ENCODE assay signal across 12 mouse cellular contexts in genomic region chr2:3717268-3717667, GRCm38 (mm10).
DNase-seq lines count a peak whose midpoint lies in the region; ATAC-seq lines count a peak whose summit lies in the region.
"Had no signal": no experiment of that assay in that cellular context is flagged by ENCODE, and none has a peak within 500 bp of the region (broad histone marks: within the 10 kb centered on the region; RNA-seq: fewer than 3 reads in every experiment).

No protein-coding gene starts in this region.

- H3K9me3 ChIP-seq in heart, embryonic 15.5 days (replicated peaks) = no peaks in the 10 kb centered on the region
- no peaks in the 10 kb centered on the region for H3K9me3 ChIP-seq in limb, embryonic 10.5 days (replicated peaks)
- H3K9me3 ChIP-seq: neural tube, embryonic 13.5 days had no signal

- peaks cover 50% of the 10 kb centered on the region for H3K4me1 ChIP-seq in heart, embryonic 15.5 days (replicated peaks)
- H3K4me1 ChIP-seq in limb, embryonic 10.5 days = peaks cover 27% of the 10 kb centered on the region

- 0 out of 2 replicates have a peak overlapping the region, but pooled peaks have one; percentile 2 for H3K27ac ChIP-seq in heart, embryonic 15.5 days
- H3K27ac ChIP-seq in limb, embryonic 10.5 days = no peak overlapping the region
- H3K27ac ChIP-seq: hindbrain, postnatal 0 days; macrophage; neural tube, embryonic 13.5 days had no signal

- ATAC-seq in heart, embryonic 15.5 days (replicated peaks; ENCODE audit: insufficient number of reproducible peaks, insufficient read depth, low FRiP score, low read depth) = no peak
- peak; percentile 2 for ATAC-seq in activated CD4-positive, CD25-positive, alpha-beta regulatory T cell, adult 4 months
- ATAC-seq in megakaryocyte progenitor cell, adult 5-6 weeks (replicated peaks; ENCODE audit: poor library complexity) = peak; percentile 18; the same call in 1 of the 2 replicates
- ATAC-seq: forebrain, embryonic 16.5 days; hindbrain, postnatal 0 days had no signal

- intact Hi-C loops in heart, postnatal 25 days (cut with DNase I) = loop anchor here (10.0 kb wide), 1 partner anchor 48 kb away; no protein-coding TSS in a partner anchor

- no peak overlapping the region for H3K4me3 ChIP-seq in heart, embryonic 15.5 days
- H3K4me3 ChIP-seq in limb, embryonic 10.5 days = no peak overlapping the region
- H3K4me3 ChIP-seq: neural tube, embryonic 13.5 days had no signal

- H3K4me2 ChIP-seq in heart, embryonic 15.5 days = peak overlapping the region; percentile 7; the same call in 1 of the 2 replicates
- H3K4me2 ChIP-seq: neural tube, embryonic 13.5 days had no signal

- WGBS in heart, embryonic 15.5 days = 44% methylated on average over 5 of the region's 5 CpGs
- WGBS in limb, embryonic 10.5 days = 77% methylated on average over 5 of the region's 5 CpGs

- H3K9ac ChIP-seq in heart, embryonic 15.5 days = no peak overlapping the region
- H3K9ac ChIP-seq: neural tube, embryonic 13.5 days had no signal

- no peak for DNase-seq in heart, postnatal 25 days (ENCODE audit: low spot score)
- DNase-seq in 416B (ENCODE audit: low read depth) = peak; percentile 51
- DNase-seq in left cerebral cortex, adult 9 months (ENCODE audit: low spot score in 2 of 2) = no peak
- DNase-seq in limb, embryonic 10.5 days (ENCODE audit: low spot score) = no peak
- no peak for DNase-seq in layer of hippocampus, adult 9-11 months

- H3K36me3 ChIP-seq in heart, embryonic 15.5 days = no peaks in the 10 kb centered on the region
- H3K36me3 ChIP-seq in limb, embryonic 10.5 days = no peaks in the 10 kb centered on the region
- H3K36me3 ChIP-seq: neural tube, embryonic 13.5 days had no signal

- H3K27me3 ChIP-seq in heart, embryonic 15.5 days = no peaks in the 10 kb centered on the region
- no peaks in the 10 kb centered on the region for H3K27me3 ChIP-seq in limb, embryonic 10.5 days (ENCODE audit: low read depth, poor library complexity, severe bottlenecking)
- H3K27me3 ChIP-seq: neural tube, embryonic 13.5 days had no signal
